Mouse (Mus musculus) forebrain, embryonic 16.5 days (tissue): ENCODE results near the gene Map2k7. TPM values are rescaled to one million over a fixed set of nuclear protein-coding genes. Genes with fewer than 3 reads are reported as not detected.

ENCODE experiments used
- ATAC-seq: fragments of 200-750 bp; cut with Nextera tagmentation; 2 replicates; pipeline ENCODE4 v1.8.0; 2017; ENCODE audit warnings: mild to moderate bottlenecking, moderate library complexity
- H3K27ac ChIP-seq: fragments of 300-500 bp; sonication (generic); 2 replicates; pipeline ENCODE4 v1.5.1; 2014; ENCODE audit warnings: low read length, control low read depth
- H3K27me3 ChIP-seq: fragments of 300-500 bp; sonication (generic); replicated peaks from 2 replicates; pipeline ENCODE4 v1.6.1; 2014; ENCODE audit warnings: low read length; ENCODE audit not compliant: control insufficient read depth, insufficient read depth
- H3K36me3 ChIP-seq: fragments of 300-500 bp; sonication (generic); 2 replicates; pipeline ENCODE4 v1.6.1; 2014; ENCODE audit not compliant: control insufficient read depth, insufficient read depth
- H3K4me1 ChIP-seq: fragments of 300-500 bp; sonication (generic); replicated peaks from 2 replicates; pipeline ENCODE4 v1.6.1; 2014; ENCODE audit warnings: low read length; ENCODE audit not compliant: control insufficient read depth, insufficient read depth
- H3K4me2 ChIP-seq: fragments of 300-500 bp; sonication (generic); 2 replicates; pipeline ENCODE4 v1.6.1; 2014; ENCODE audit warnings: mild to moderate bottlenecking, low read length, control low read depth
- H3K4me3 ChIP-seq: fragments of 300-500 bp; sonication (generic); replicated peaks from 2 replicates; pipeline ENCODE4 v1.5.1; 2014; ENCODE audit warnings: mild to moderate bottlenecking, low read length, control low read depth
- H3K9ac ChIP-seq: fragments of 300-500 bp; sonication (generic); replicated peaks from 2 replicates; pipeline ENCODE4 v1.6.1; 2014; ENCODE audit warnings: low read depth, low read length, control low read depth
- H3K9me3 ChIP-seq: fragments of 300-500 bp; sonication (generic); 2 replicates; pipeline ENCODE4 v1.6.1; 2016; ENCODE audit warnings: low read length; ENCODE audit not compliant: control insufficient read depth
- WGBS: fragments of 180-500 bp; shearing (Covaris S2); extraction: QIAGEN DNeasy Blood & Tissue Kit; methylation state at CpG from one replicate; pipeline ENCODE4 v1.1.7; 2014; 5-methylcytosine and 5-hydroxymethylcytosine counted together
- polyA plus RNA-seq: library from polyadenylated mRNA; unstranded; fragments of >200 nt; fragmentation: Nextera tagmentation; extraction: Ambion mirVana; gene quantifications from 2 replicates; pipeline ENCODE4 v1.2.1, GENCODE M21; 2015

Map2k7 gene
- polyA plus RNA-seq, 1 experiment from 2014 or later: 28.9 TPM

- H3K4me3 ChIP-seq: no peak overlapping the region
- H3K4me2 ChIP-seq: no peak overlapping the region
- peaks cover 13% of the 10 kb centered on the region for H3K4me1 ChIP-seq
- H3K36me3 ChIP-seq: peaks cover 42% of the 10 kb centered on the region
- no peak for ATAC-seq
- no peak overlapping the region for H3K9ac ChIP-seq
- WGBS: 95% methylated on average over 5 of the region's 5 CpGs
- no peaks in the 10 kb centered on the region for H3K9me3 ChIP-seq
- no peak overlapping the region for H3K27ac ChIP-seq
- no peaks in the 10 kb centered on the region for H3K27me3 ChIP-seq
Observed at GRCm38 (mm10) chr8:4245061-4245460, 6.5 kb downstream of the Map2k7 start.

GRCm38 (mm10) chr8:4245737-4246136 is 7.2 kb downstream of the Map2k7 start:
- 78% methylated on average over 13 of the region's 13 CpGs for WGBS
- no peak overlapping the region for H3K4me3 ChIP-seq
- no peak overlapping the region for H3K27ac ChIP-seq
- ATAC-seq: no peak
- H3K4me1 ChIP-seq: peaks cover 7% of the 10 kb centered on the region
- no peak overlapping the region for H3K4me2 ChIP-seq
- H3K9ac ChIP-seq: no peak overlapping the region
- no peaks in the 10 kb centered on the region for H3K9me3 ChIP-seq
- H3K36me3 ChIP-seq: peaks cover 42% of the 10 kb centered on the region
- no peaks in the 10 kb centered on the region for H3K27me3 ChIP-seq

- H3K4me1 ChIP-seq: peaks cover under 1% of the 10 kb centered on the region
- no peaks in the 10 kb centered on the region for H3K9me3 ChIP-seq
- WGBS: 95% methylated on average over 8 of the region's 8 CpGs
- no peak overlapping the region for H3K4me3 ChIP-seq
- no peaks in the 10 kb centered on the region for H3K27me3 ChIP-seq
- H3K36me3 ChIP-seq: peaks cover 42% of the 10 kb centered on the region
- H3K4me2 ChIP-seq: no peak overlapping the region
- H3K27ac ChIP-seq: no peak overlapping the region
- no peak for ATAC-seq
- H3K9ac ChIP-seq: no peak overlapping the region
Observed at GRCm38 (mm10) chr8:4247241-4247640, 8.7 kb downstream of the Map2k7 start.

- peaks cover 4% of the 10 kb centered on the region for H3K4me1 ChIP-seq
- H3K27me3 ChIP-seq: no peaks in the 10 kb centered on the region
- H3K4me2 ChIP-seq: no peak within 1 kb of the TSS
- no peaks in the 10 kb centered on the region for H3K9me3 ChIP-seq
- H3K9ac ChIP-seq: no peak within 1 kb of the TSS
- no peak within 1 kb of the TSS for H3K27ac ChIP-seq
- H3K4me3 ChIP-seq: no peak within 1 kb of the TSS
- peaks cover 42% of the 10 kb centered on the region for H3K36me3 ChIP-seq
- no peak for ATAC-seq
- WGBS: 76% methylated on average over 15 of the region's 15 CpGs
Observed at GRCm38 (mm10) chr8:4247951-4248540, 9.5 kb downstream of the Map2k7 start, which contains the start of gene Tgfbr3l. Gene Tgfbr3l (plus strand): TSS chr8:4248214.

DNA sequence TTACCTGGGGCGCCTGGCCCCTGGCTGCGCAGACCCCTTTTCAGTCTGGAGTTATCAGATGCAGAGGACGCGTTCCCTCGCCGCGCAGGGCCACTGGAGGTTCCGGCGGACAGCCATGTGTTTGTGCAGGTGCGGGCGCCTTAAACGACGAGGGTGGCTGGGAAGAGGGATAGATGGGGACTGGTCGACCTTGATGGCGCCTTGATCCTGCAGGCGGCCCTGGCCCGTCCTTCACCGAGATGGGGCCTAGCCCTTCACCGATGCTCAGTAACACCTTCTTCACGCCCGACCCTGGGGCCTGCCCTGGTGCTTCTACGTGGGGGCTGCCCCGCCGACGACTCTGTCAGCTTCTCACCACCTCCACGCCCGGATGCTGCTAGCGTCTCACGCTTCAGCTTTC is 10.7 kb downstream of the Map2k7 start:
- H3K9me3 ChIP-seq: no peaks in the 10 kb centered on the region
- no peak overlapping the region for H3K4me3 ChIP-seq
- H3K36me3 ChIP-seq: peaks cover 31% of the 10 kb centered on the region
- peaks cover 12% of the 10 kb centered on the region for H3K4me1 ChIP-seq
- ATAC-seq: no peak
- no peak overlapping the region for H3K4me2 ChIP-seq
- H3K9ac ChIP-seq: no peak overlapping the region
- 22% methylated on average over 29 of the region's 29 CpGs for WGBS
- H3K27ac ChIP-seq: no peak overlapping the region
- H3K27me3 ChIP-seq: no peaks in the 10 kb centered on the region

- peaks cover 15% of the 10 kb centered on the region for H3K4me1 ChIP-seq
- no peak overlapping the region for H3K4me2 ChIP-seq
- H3K9me3 ChIP-seq: no peaks in the 10 kb centered on the region
- no peak overlapping the region for H3K27ac ChIP-seq
- no peak overlapping the region for H3K4me3 ChIP-seq
- H3K27me3 ChIP-seq: no peaks in the 10 kb centered on the region
- WGBS: 35% methylated on average over 26 of the region's 26 CpGs
- H3K9ac ChIP-seq: no peak overlapping the region
- peak; percentile 26 for ATAC-seq
- H3K36me3 ChIP-seq: peaks cover 20% of the 10 kb centered on the region
Observed at GRCm38 (mm10) chr8:4250306-4250970, 11.9 kb downstream of the Map2k7 start.

- H3K9ac ChIP-seq: peak overlapping the region; percentile 92
- 45% methylated on average over 8 of the region's 8 CpGs for WGBS
- H3K27ac ChIP-seq: peak overlapping the region; percentile 94
- ATAC-seq: no peak
- H3K4me2 ChIP-seq: peak overlapping the region; percentile 60
- H3K4me1 ChIP-seq: peaks cover 26% of the 10 kb centered on the region
- peak overlapping the region; percentile 97 for H3K4me3 ChIP-seq
- no peaks in the 10 kb centered on the region for H3K9me3 ChIP-seq
- no peaks in the 10 kb centered on the region for H3K27me3 ChIP-seq
- H3K36me3 ChIP-seq: peaks cover 7% of the 10 kb centered on the region; the same call in 1 of the 2 replicates
Observed at GRCm38 (mm10) chr8:4252116-4252760, 13.7 kb downstream of the Map2k7 start.

- Histone ChIP-seq H3K27me3 (no peaks in the 10 kb centered on the region), H3K9ac (peak within 1 kb of the TSS; percentile 92), H3K4me2 (peak within 1 kb of the TSS; percentile 60), H3K4me3 (peak within 1 kb of the TSS; percentile 97), H3K9me3 (no peaks in the 10 kb centered on the region), H3K27ac (peak within 1 kb of the TSS; percentile 94), H3K36me3 (peaks cover 4% of the 10 kb centered on the region; the same call in 1 of the 2 replicates), H3K4me1 (peaks cover 35% of the 10 kb centered on the region)
- WGBS: under 1% methylated on average over 67 of the region's 69 CpGs
- peak; percentile 86 for ATAC-seq
Observed at GRCm38 (mm10) chr8:4252934-4253841, 14.6 kb downstream of the Map2k7 start, which contains the start of gene Snapc2. Gene Snapc2 (plus strand): TSS chr8:4253080.
